Comparison of ENCODE assay signal across 10 mouse cellular contexts in genomic region chr2:116980692-116981091, GRCm38 (mm10).
DNase-seq lines count a peak whose midpoint lies in the region; ATAC-seq lines count a peak whose summit lies in the region.
"Had no signal": no experiment of that assay in that cellular context is flagged by ENCODE, and none has a peak within 500 bp of the region (broad histone marks: within the 10 kb centered on the region; RNA-seq: fewer than 3 reads in every experiment).

No protein-coding gene starts in this region.

- peak; percentile 86 for DNase-seq in heart, adult 11 months
- DNase-seq in heart, postnatal 14 days, result no peak
- DNase-seq in heart, embryonic 10.5 days (ENCODE audit: low spot score), result peak; percentile 52
- DNase-seq in urinary bladder, adult 2 months (ENCODE audit: low spot score), result no peak
- no peak for DNase-seq in MN1 (ENCODE audit: low spot score)
- DNase-seq: gastrocnemius, postnatal 14 days had no signal

- H3K27ac ChIP-seq in midbrain, embryonic 12.5 days (replicated peaks), result peak overlapping the region; percentile 79
- no peak overlapping the region for H3K27ac ChIP-seq in midbrain, embryonic 16.5 days (ENCODE audit: low read length)
- peak overlapping the region; percentile 70 for H3K27ac ChIP-seq in heart, embryonic 10.5 days
- H3K27ac ChIP-seq in stomach, embryonic 15.5 days, result peak overlapping the region; percentile 65; the same call in 1 of the 2 replicates
- H3K27ac ChIP-seq: liver, embryonic 14.5 days had no signal

- ATAC-seq in midbrain, embryonic 12.5 days (ENCODE audit: low FRiP score, low read depth), result no peak
- ATAC-seq in midbrain, embryonic 16.5 days, result no peak
- no peak for ATAC-seq in stomach, embryonic 15.5 days (ENCODE audit: insufficient read depth, low FRiP score, low read depth)

- no peak overlapping the region for H3K9ac ChIP-seq in midbrain, embryonic 12.5 days (replicated peaks)
- no peak overlapping the region for H3K9ac ChIP-seq in midbrain, embryonic 16.5 days (ENCODE audit: low read depth, low read length)
- H3K9ac ChIP-seq in stomach, embryonic 15.5 days, result no peak overlapping the region
- H3K9ac ChIP-seq: liver, embryonic 14.5 days had no signal

- intact Hi-C loops in heart, postnatal 14 days (cut with DNase I), result no loop called here

- H3K9me3 ChIP-seq in midbrain, embryonic 12.5 days, result 0 out of 2 replicates have a peak, but pooled peaks cover 3% of the 10 kb centered on the region
- H3K9me3 ChIP-seq in midbrain, embryonic 16.5 days (replicated peaks; ENCODE audit: control insufficient read depth, low read length, poor library complexity, severe bottlenecking), result no peaks in the 10 kb centered on the region
- H3K9me3 ChIP-seq in heart, embryonic 10.5 days, result no peaks in the 10 kb centered on the region; the same call in 1 of the 2 replicates
- no peaks in the 10 kb centered on the region for H3K9me3 ChIP-seq in stomach, embryonic 15.5 days

- peaks cover 42% of the 10 kb centered on the region for H3K4me1 ChIP-seq in midbrain, embryonic 12.5 days
- H3K4me1 ChIP-seq in midbrain, embryonic 16.5 days (ENCODE audit: control insufficient read depth, insufficient read depth, low read length), result peaks cover 15% of the 10 kb centered on the region
- H3K4me1 ChIP-seq in heart, embryonic 10.5 days, result peaks cover 54% of the 10 kb centered on the region
- peaks cover 19% of the 10 kb centered on the region for H3K4me1 ChIP-seq in stomach, embryonic 15.5 days

- H3K4me2 ChIP-seq in midbrain, embryonic 12.5 days (replicated peaks), result no peak overlapping the region
- no peak overlapping the region for H3K4me2 ChIP-seq in midbrain, embryonic 16.5 days (ENCODE audit: low read length)
- H3K4me2 ChIP-seq in stomach, embryonic 15.5 days, result no peak overlapping the region

- no peaks in the 10 kb centered on the region for H3K27me3 ChIP-seq in midbrain, embryonic 12.5 days
- H3K27me3 ChIP-seq in midbrain, embryonic 16.5 days (ENCODE audit: control insufficient read depth, insufficient read depth, low read depth, low read length), result no peaks in the 10 kb centered on the region
- no peaks in the 10 kb centered on the region for H3K27me3 ChIP-seq in heart, embryonic 10.5 days (ENCODE audit: insufficient read depth, poor library complexity, severe bottlenecking)
- no peaks in the 10 kb centered on the region for H3K27me3 ChIP-seq in stomach, embryonic 15.5 days (replicated peaks)

- no peak overlapping the region for H3K4me3 ChIP-seq in midbrain, embryonic 12.5 days
- H3K4me3 ChIP-seq in midbrain, embryonic 16.5 days (ENCODE audit: low read depth, low read length), result no peak overlapping the region
- H3K4me3 ChIP-seq in heart, embryonic 10.5 days, result no peak overlapping the region
- H3K4me3 ChIP-seq in stomach, embryonic 15.5 days (replicated peaks), result no peak overlapping the region

- H3K36me3 ChIP-seq in midbrain, embryonic 12.5 days, result no peaks in the 10 kb centered on the region
- H3K36me3 ChIP-seq in midbrain, embryonic 16.5 days (ENCODE audit: control insufficient read depth, insufficient read depth, low read length), result no peaks in the 10 kb centered on the region
- no peaks in the 10 kb centered on the region for H3K36me3 ChIP-seq in heart, embryonic 10.5 days
- H3K36me3 ChIP-seq in stomach, embryonic 15.5 days, result no peaks in the 10 kb centered on the region

- WGBS in midbrain, embryonic 12.5 days, result 37% methylated on average over 5 of the region's 5 CpGs
- 48% methylated on average over 5 of the region's 5 CpGs for WGBS in midbrain, embryonic 16.5 days
- 29% methylated on average over 5 of the region's 5 CpGs for WGBS in heart, embryonic 10.5 days
- 43% methylated on average over 5 of the region's 5 CpGs for WGBS in stomach, embryonic 15.5 days

Comparison
In these comparisons a context has a peak if more than half of its experiments do, and no peak if none do; other contexts are left out.
1. DNase-seq: peak in heart, adult 11 months (single experiment) and heart, embryonic 10.5 days (single experiment); none in heart, postnatal 14 days (0 of 2), urinary bladder, adult 2 months (single experiment) and MN1 (single experiment).